Mouse (Mus musculus): ENCODE data around the gene Gm10271. TPM values are rescaled to one million over a fixed set of nuclear protein-coding genes. Genes with fewer than 3 reads are reported as not detected.

The Gm10271 gene
- not detected in 2 replicates for polyA plus RNA-seq (2012; ENCODE audit: low replicate concordance)

GRCm38 (mm10) chr10:116972509-116972908, at the start of gene Gm10271:
Gene Gm10271 (minus strand): TSS chr10:116972609.

GRCm38 (mm10) chr10:116986264-116987082, 14.1 kb upstream of the Gm10271 start, which contains the start of gene Best3:
Gene Best3 (plus strand): TSS chr10:116986314.

GRCm38 (mm10) chr10:116950009-116950769, 22.2 kb downstream of the Gm10271 start, which contains the start of gene Rab3ip:
Gene Rab3ip (minus strand): TSS chr10:116950769.

Other genes starting within 250 kb of the Gm10271 start
- not detected in 2 replicates for gene Myrfl, start 75.7 kb downstream of the Gm10271 start, polyA plus RNA-seq (2012; ENCODE audit: low replicate concordance)
- gene Rab3ip, start 21.8 kb downstream of the Gm10271 start, polyA plus RNA-seq (2012; ENCODE audit: low replicate concordance): 33.1 and 34.5 TPM in 2 replicates
- gene Best3, start 13.7 kb upstream of the Gm10271 start, polyA plus RNA-seq (2012; ENCODE audit: low replicate concordance): 0.15 TPM in 1 of 2 replicates, not detected in the other
- not detected in 2 replicates for gene Lrrc10, start 72.7 kb upstream of the Gm10271 start, polyA plus RNA-seq (2012; ENCODE audit: low replicate concordance)
- gene Cct2, start 91.2 kb upstream of the Gm10271 start, polyA plus RNA-seq (2012; ENCODE audit: low replicate concordance): 11.2 and 13.2 TPM in 2 replicates
- 15.2 and 19.3 TPM in 2 replicates for gene Frs2, start 175.9 kb upstream of the Gm10271 start, polyA plus RNA-seq (2012; ENCODE audit: low replicate concordance)

Data from hematopoietic multipotent progenitor cell, adult 10-12 weeks (in vitro differentiated cells).